Mouse (Mus musculus) neutrophil, adult 5-6 weeks (primary cell): ENCODE data around the gene Gnaz. TPM values are rescaled to one million over a fixed set of nuclear protein-coding genes. Genes with fewer than 3 reads are reported as not detected.

ENCODE experiments used
- ATAC-seq: fragments of 151-379, 151-347 bp; 2 replicates; pipeline ENCODE4 v1.8.0; 2017; ENCODE audit warnings: mild to moderate bottlenecking, moderate TSS enrichment; ENCODE audit not compliant: insufficient number of reproducible peaks, poor library complexity, low FRiP score, severe bottlenecking; ENCODE audit errors: extremely low read depth
- total RNA-seq: library from RNA; stranded (forward); fragments of 200-1000 nt; gene quantifications from 2 replicates; pipeline ENCODE4 v1.2.3, GENCODE M21; 2017

Gnaz gene
- total RNA-seq, 1 experiment from 2014 or later = 1.4 TPM

GRCm38 (mm10) chr10:74952830-74953443 is 14.0 kb upstream of the Gnaz start:
- ATAC-seq = no peak

- no peak for ATAC-seq
Measured at GRCm38 (mm10) chr10:74964380-74964779, 2.6 kb upstream of the Gnaz start.

- no peak for ATAC-seq
Measured at GRCm38 (mm10) chr10:74967651-74968267, 782 bp downstream of the Gnaz start.

- no peak for ATAC-seq
Measured at GRCm38 (mm10) chr10:74969266-74969665, 2.3 kb downstream of the Gnaz start.

- no peak for ATAC-seq
Measured at GRCm38 (mm10) chr10:74973026-74973425, 6.0 kb downstream of the Gnaz start.

GRCm38 (mm10) chr10:74975626-74976025 is 8.6 kb downstream of the Gnaz start:
- no peak for ATAC-seq

GRCm38 (mm10) chr10:74976429-74976828 is 9.5 kb downstream of the Gnaz start:
- no peak for ATAC-seq

GRCm38 (mm10) chr10:74978056-74978455 is 11.1 kb downstream of the Gnaz start:
- ATAC-seq = no peak

GRCm38 (mm10) chr10:74981159-74981558 is 14.2 kb downstream of the Gnaz start:
- ATAC-seq = no peak

GRCm38 (mm10) chr10:74983176-74983575 is 16.2 kb downstream of the Gnaz start:
- no peak for ATAC-seq

- no peak for ATAC-seq
Measured at GRCm38 (mm10) chr10:74987698-74988470, 20.9 kb downstream of the Gnaz start.

- no peak for ATAC-seq
Measured at GRCm38 (mm10) chr10:74989814-74990213, 22.8 kb downstream of the Gnaz start.

GRCm38 (mm10) chr10:74990584-74991322 is 23.8 kb downstream of the Gnaz start:
- no peak for ATAC-seq

GRCm38 (mm10) chr10:74994863-74995262 is 27.9 kb downstream of the Gnaz start:
- no peak for ATAC-seq

GRCm38 (mm10) chr10:74995377-74995776 is 28.4 kb downstream of the Gnaz start:
- no peak for ATAC-seq

GRCm38 (mm10) chr10:75001391-75001790 is 34.4 kb downstream of the Gnaz start:
- ATAC-seq = no peak

GRCm38 (mm10) chr10:75004067-75004466 is 37.1 kb downstream of the Gnaz start:
- no peak for ATAC-seq

- no peak for ATAC-seq
Measured at GRCm38 (mm10) chr10:75006889-75007662, 40.1 kb downstream of the Gnaz start.

- ATAC-seq = no peak
Measured at GRCm38 (mm10) chr10:75010704-75011103, 43.7 kb downstream of the Gnaz start.
